25 mouse cellular contexts compared by ENCODE assay signal in genomic region chr2:67957561-67957960, GRCm38 (mm10).
DNase-seq lines count a peak whose midpoint lies in the region; TF ChIP-seq lines count a peak whose summit lies in the region.
"Had no signal": no experiment of that assay in that cellular context is flagged by ENCODE, and none has a peak within 500 bp of the region (broad histone marks: within the 10 kb centered on the region; RNA-seq: fewer than 3 reads in every experiment).

No protein-coding gene starts in this region.

- TF ChIP-seq POLR2A in kidney, adult 2 months (IDR thresholded peaks at IDR 0.05; ENCODE audit: low read depth, low read length) = no peak

- intact Hi-C loops in heart, postnatal 14 days (cut with DNase I) = no loop called here

- TF ChIP-seq CTCF in kidney, adult 2 months (conservative IDR thresholded peaks at IDR 0.05; ENCODE audit: insufficient read depth, insufficient read length, low read depth, low read length) = no peak

- no peaks in the 10 kb centered on the region for H3K27me3 ChIP-seq in kidney, adult 2 months (replicated peaks; ENCODE audit: control insufficient read depth, insufficient read depth, low read length)
- H3K27me3 ChIP-seq: embryonic facial prominence, embryonic 13.5 days; limb, embryonic 12.5 days; liver, embryonic 12.5 days; neural tube, embryonic 12.5 days had no signal

- peak overlapping the region; percentile 60 for H3K27ac ChIP-seq in kidney, adult 2 months (ENCODE audit: insufficient read depth, low read depth, low read length)
- H3K27ac ChIP-seq: embryonic facial prominence, embryonic 13.5 days; gastrocnemius, adult 2 months; heart, adult 2 months; limb, embryonic 12.5 days; liver, embryonic 12.5 days; neural tube, embryonic 12.5 days had no signal

- no peaks in the 10 kb centered on the region for H3K36me3 ChIP-seq in kidney, adult 2 months (ENCODE audit: control insufficient read depth, insufficient read depth, low read length)
- H3K36me3 ChIP-seq: embryonic facial prominence, embryonic 13.5 days; limb, embryonic 12.5 days; liver, embryonic 12.5 days; neural tube, embryonic 12.5 days had no signal

- H3K4me3 ChIP-seq in kidney, adult 2 months (ENCODE audit: insufficient read depth, low read depth, low read length) = no peak overlapping the region
- H3K4me3 ChIP-seq: embryonic facial prominence, embryonic 13.5 days; gastrocnemius, adult 2 months; heart, adult 2 months; limb, embryonic 12.5 days; liver, embryonic 12.5 days; neural tube, embryonic 12.5 days had no signal

- WGBS in kidney, adult 2 months = 37% methylated on average over 2 of the region's 2 CpGs

- no peaks in the 10 kb centered on the region; the same call in 1 of the 2 replicates for H3K4me1 ChIP-seq in kidney, adult 2 months (ENCODE audit: control insufficient read depth, insufficient read depth, low read length)
- H3K4me1 ChIP-seq: embryonic facial prominence, embryonic 13.5 days; limb, embryonic 12.5 days; liver, embryonic 12.5 days; neural tube, embryonic 12.5 days had no signal

- DNase-seq in heart, adult 9 months (ENCODE audit: low spot score in 2 of 2) = peak; percentile 8 to 10
- no peak for DNase-seq in heart, postnatal 14 days
- DNase-seq in kidney, adult 2 months = peak; percentile 86
- DNase-seq in kidney, adult 9 months = peak; percentile 85
- peak; percentile 34 to 44 for DNase-seq in kidney, postnatal 25 days
- DNase-seq in natural killer cell, adult 2 months (ENCODE audit: low spot score in 2 of 2) = no peak
- DNase-seq in spleen, postnatal 36 days (ENCODE audit: low spot score in 2 of 2) = no peak
- DNase-seq: adrenal gland, postnatal 25 days; B cell, adult 2 months; cerebellum, adult 18-20 months; cerebellum, postnatal 10 days; gastrocnemius, adult 2 months; gastrocnemius, postnatal 36 days; heart, adult 2 months; heart, postnatal 4 days; layer of hippocampus, adult 9-11 months; liver, postnatal 0 days; lung, postnatal 36 days; right cerebral cortex, adult 18-20 months; thymus, adult 2 months; thymus, postnatal 4 days had no signal

Comparison
In these comparisons a context has a peak if more than half of its experiments do, and no peak if none do; other contexts are left out.
1. DNase-seq: peak in heart, adult 9 months (2 of 2), kidney, adult 2 months (single experiment), kidney, adult 9 months (single experiment) and kidney, postnatal 25 days (2 of 2); none in heart, postnatal 14 days (0 of 2), natural killer cell, adult 2 months (0 of 2) and spleen, postnatal 36 days (0 of 2).